Mouse (Mus musculus): Measurements from ENCODE around the gene Ddx60. TPM values are rescaled to one million over a fixed set of nuclear protein-coding genes. Genes with fewer than 3 reads are reported as not detected.
A peak's percentile ranks its signal among the peaks of the same experiment; 100 is the strongest.

Gene Ddx60
- polyA plus RNA-seq (2012; rRNA removed) = 0.11 and 0.17 TPM in 2 replicates
- polyA plus RNA-seq (2014; fragmentation: Nextera tagmentation; extraction: Ambion mirVana) = 0.38 and 0.86 TPM in 2 replicates

DNA sequence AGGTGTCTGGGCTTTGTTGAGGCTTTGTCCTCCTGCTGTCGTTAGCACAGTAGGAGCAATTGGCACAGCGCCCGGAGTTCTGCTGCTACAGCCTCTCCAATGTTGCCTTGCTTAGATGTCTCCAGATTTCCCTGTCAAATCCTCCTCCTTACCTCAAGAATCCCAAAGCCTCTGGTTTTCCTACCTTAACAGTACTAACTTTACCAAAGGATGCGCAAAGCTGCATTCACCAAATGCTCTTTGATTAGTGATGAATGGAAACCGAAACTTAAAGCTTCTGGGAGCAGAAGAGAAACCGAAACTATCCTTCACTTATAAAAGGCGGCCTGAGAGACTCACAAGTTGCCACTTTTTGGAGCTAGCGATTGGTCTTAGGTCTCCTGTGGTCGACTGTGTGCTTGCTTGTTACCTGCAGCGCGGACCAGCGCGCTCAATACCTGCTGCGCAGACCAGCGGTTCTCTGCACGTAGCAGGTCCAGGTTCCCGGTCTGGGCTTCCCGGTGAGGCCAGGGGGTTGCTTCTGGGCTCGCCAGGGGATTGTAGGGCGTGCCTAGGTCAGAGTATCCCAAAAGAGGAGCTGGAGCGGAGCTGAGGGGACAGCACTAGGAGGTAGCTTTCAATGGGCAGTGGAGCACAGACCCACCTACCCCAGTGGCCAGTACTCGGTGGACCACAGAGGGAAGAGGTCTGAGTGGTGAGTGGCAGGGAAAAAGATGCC is at the start of gene Ddx60:
Gene Ddx60 (plus strand): TSS at position 311 of the 718 bp plus-strand sequence.
- ATAC-seq (ENCODE audit: insufficient read depth) (no peak), DNase-seq (ENCODE audit: low read depth in 3 of 3, low spot score in 3 of 3) (no peak)
- Histone ChIP-seq H3K4me2 (ENCODE audit: low read depth) (peak within 1 kb of the TSS; percentile 43), H3K4me1 (replicated peaks; ENCODE audit: control insufficient read depth in 2 of 2, insufficient read depth in 2 of 2, low read length in 1 of 2) (no peaks in the 10 kb centered on the region), H3K4me3 (ENCODE audit: insufficient read depth in 1 of 2, low read depth in 2 of 2, low read length in 2 of 2) (peak within 1 kb of the TSS; percentile 48 to 66), H3K36me3 (replicated peaks; ENCODE audit: control insufficient read depth, insufficient read depth, low read depth) (no peaks in the 10 kb centered on the region), H3K27me3 (ENCODE audit: control insufficient read depth, insufficient read depth, low read length) (no peaks in the 10 kb centered on the region), H3K9me3 (ENCODE audit: control insufficient read depth, low read length) (no peaks in the 10 kb centered on the region), H3K9ac (replicated peaks) (peak within 1 kb of the TSS; percentile 1; the same call in 1 of the 2 replicates), H3K27ac (no peak within 1 kb of the TSS)
- TF ChIP-seq CTCF (IDR thresholded peaks at IDR 0.05; ENCODE audit: low read depth) (no peak), EP300 (IDR thresholded peaks at IDR 0.05; ENCODE audit: low read depth) (no peak)
- 4% methylated on average over 22 of the region's 22 CpGs for WGBS (ENCODE audit: insufficient replicate concordance)

DNA sequence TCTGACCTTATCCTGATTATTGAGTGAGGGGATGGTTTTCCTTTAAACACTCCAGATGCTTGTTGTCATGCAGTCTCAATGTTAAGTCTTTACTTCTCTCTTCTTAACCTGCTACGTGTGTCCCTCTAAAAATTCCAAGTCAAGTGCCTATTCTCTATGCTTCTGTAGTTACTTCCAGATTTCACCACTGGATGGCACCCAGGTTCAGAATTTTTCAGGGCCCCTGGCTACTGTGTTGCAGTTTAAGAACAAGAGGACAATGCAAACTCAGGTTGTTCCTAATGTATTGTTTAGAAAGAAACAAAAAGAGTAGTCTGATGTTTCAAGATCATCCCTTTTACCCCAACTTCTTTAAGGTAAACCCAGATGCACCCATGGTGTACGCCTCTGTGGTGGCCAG is 33.8 kb upstream of the Ddx60 start:
- no peak for DNase-seq (ENCODE audit: low read depth in 3 of 3, low spot score in 3 of 3)
- TF ChIP-seq CTCF (IDR thresholded peaks at IDR 0.05; ENCODE audit: low read depth) (peak; percentile 17; the same call in 1 of the 2 replicates), EP300 (IDR thresholded peaks at IDR 0.05; ENCODE audit: low read depth) (no peak)
- H3K9me3 ChIP-seq (ENCODE audit: control insufficient read depth, low read length) = no peaks in the 10 kb centered on the region

DNA sequence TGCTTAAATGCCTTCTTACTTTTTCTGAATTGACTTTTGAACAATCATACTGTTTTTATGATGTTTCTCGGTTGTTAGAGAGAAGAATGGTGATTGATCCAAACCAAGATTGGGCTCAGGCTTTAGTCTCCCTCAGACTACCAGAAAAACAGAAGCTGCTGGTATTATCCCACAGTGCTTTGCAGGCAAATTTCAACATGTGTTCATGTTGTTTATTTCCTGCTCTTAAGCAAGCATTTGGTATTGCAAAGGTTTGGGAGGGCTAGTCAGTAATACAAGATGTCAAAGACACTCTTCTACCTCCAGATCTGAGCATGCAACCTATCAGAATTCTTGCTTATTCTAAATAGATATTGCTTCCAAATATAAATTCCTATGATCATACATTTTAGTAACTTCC is 31.1 kb upstream of the Ddx60 start:
- WGBS (ENCODE audit: insufficient replicate concordance) = 33% methylated on average over 1 of the region's 1 CpGs
- Histone ChIP-seq H3K9me3 (ENCODE audit: control insufficient read depth, low read length) (no peaks in the 10 kb centered on the region), H3K27me3 (ENCODE audit: control insufficient read depth, insufficient read depth, low read length) (no peaks in the 10 kb centered on the region), H3K36me3 (replicated peaks; ENCODE audit: control insufficient read depth, insufficient read depth, low read depth) (no peaks in the 10 kb centered on the region), H3K27ac (no peak overlapping the region), H3K4me2 (ENCODE audit: low read depth) (no peak overlapping the region), H3K9ac (replicated peaks) (no peak overlapping the region), H3K4me1 (replicated peaks; ENCODE audit: control insufficient read depth in 2 of 2, insufficient read depth in 2 of 2, low read length in 1 of 2) (no peaks in the 10 kb centered on the region), H3K4me3 (ENCODE audit: insufficient read depth in 1 of 2, low read depth in 2 of 2, low read length in 2 of 2) (no peak overlapping the region)
- TF ChIP-seq EP300 (IDR thresholded peaks at IDR 0.05; ENCODE audit: low read depth) (no peak), CTCF (IDR thresholded peaks at IDR 0.05; ENCODE audit: low read depth) (no peak)
- ATAC-seq (ENCODE audit: insufficient read depth) = no peak
- no peak for DNase-seq (ENCODE audit: low read depth in 3 of 3, low spot score in 3 of 3)

More for the DNA sequence above, 33.8 kb upstream of the Ddx60 start:
- no peak for ATAC-seq (ENCODE audit: insufficient read depth)
- 36% methylated on average over 2 of the region's 2 CpGs for WGBS (ENCODE audit: insufficient replicate concordance)
- H3K36me3 ChIP-seq (replicated peaks; ENCODE audit: control insufficient read depth, insufficient read depth, low read depth) = no peaks in the 10 kb centered on the region
- H3K4me1 ChIP-seq (replicated peaks; ENCODE audit: control insufficient read depth in 2 of 2, insufficient read depth in 2 of 2, low read length in 1 of 2) = no peaks in the 10 kb centered on the region
- H3K27me3 ChIP-seq (ENCODE audit: control insufficient read depth, insufficient read depth, low read length) = no peaks in the 10 kb centered on the region
- no peak overlapping the region for H3K4me3 ChIP-seq (ENCODE audit: insufficient read depth in 1 of 2, low read depth in 2 of 2, low read length in 2 of 2)
- no peak overlapping the region for H3K9ac ChIP-seq (replicated peaks)
- no peak overlapping the region for H3K27ac ChIP-seq
- H3K4me2 ChIP-seq (ENCODE audit: low read depth) = no peak overlapping the region

DNA sequence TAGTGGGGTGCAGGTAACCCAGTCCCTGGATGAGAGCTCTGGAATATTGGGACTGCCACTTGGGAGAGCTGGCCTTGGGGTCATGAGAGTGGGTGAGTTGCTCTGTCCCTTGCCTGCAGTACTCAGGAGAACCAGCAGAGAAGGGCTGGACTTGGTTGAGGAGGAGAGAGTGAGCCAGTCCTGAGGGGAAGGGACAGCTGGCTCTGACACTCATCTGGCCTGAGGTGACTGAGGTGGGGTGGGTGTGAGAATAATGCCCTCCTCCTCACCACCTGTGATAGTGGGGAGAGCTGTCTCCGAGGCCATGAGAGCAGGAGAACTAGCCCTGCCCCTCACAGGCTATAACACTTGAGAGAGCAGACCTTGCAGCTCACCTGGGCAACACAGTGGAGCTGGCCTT is 30.5 kb upstream of the Ddx60 start:
- no peak for ATAC-seq (ENCODE audit: insufficient read depth)
- H3K27me3 ChIP-seq (ENCODE audit: control insufficient read depth, insufficient read depth, low read length) = no peaks in the 10 kb centered on the region

DNA sequence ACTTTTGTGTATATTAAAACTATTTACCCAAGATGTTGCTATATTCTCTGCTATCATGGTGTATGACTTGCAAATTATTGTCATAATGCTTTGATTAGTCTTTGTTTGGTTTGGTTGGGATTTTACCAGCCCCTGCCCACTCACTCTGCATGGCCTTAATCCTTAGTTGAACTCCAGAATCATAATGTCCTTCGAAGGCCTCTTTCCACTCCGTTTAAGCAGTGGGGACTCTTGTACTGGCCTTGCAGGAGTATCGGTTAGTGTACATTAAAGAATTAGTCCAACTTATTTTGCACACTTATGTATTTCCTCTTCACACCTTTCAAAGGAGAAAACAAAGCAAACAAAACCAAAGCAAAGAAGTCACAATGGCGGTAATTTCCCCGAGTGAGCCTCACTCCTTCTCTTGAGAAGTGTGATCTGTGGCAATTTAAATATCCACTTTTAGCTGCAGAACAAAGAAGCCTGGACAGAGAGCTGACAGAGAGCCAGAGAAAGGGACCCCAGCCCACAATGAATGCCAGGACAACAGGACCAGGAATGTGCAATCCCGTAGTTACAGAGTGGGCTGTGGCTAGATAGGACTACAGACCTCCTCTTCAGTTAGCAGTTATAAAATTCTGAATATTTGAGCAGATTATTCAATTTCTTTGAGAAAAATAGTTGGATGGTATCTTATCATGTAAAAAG is 26.7 kb upstream of the Ddx60 start:
- no peak for DNase-seq (ENCODE audit: low read depth in 3 of 3, low spot score in 3 of 3)
- H3K4me1 ChIP-seq (replicated peaks; ENCODE audit: control insufficient read depth in 2 of 2, insufficient read depth in 2 of 2, low read length in 1 of 2) = no peaks in the 10 kb centered on the region
- no peak overlapping the region for H3K4me2 ChIP-seq (ENCODE audit: low read depth)
- 58% methylated on average over 6 of the region's 6 CpGs for WGBS (ENCODE audit: insufficient replicate concordance)
- H3K9ac ChIP-seq (replicated peaks) = no peak overlapping the region
- no peak for ATAC-seq (ENCODE audit: insufficient read depth)
- no peaks in the 10 kb centered on the region for H3K27me3 ChIP-seq (ENCODE audit: control insufficient read depth, insufficient read depth, low read length)
- no peak for TF ChIP-seq CTCF (IDR thresholded peaks at IDR 0.05; ENCODE audit: low read depth)
- no peak for TF ChIP-seq EP300 (IDR thresholded peaks at IDR 0.05; ENCODE audit: low read depth)
- no peak overlapping the region for H3K4me3 ChIP-seq (ENCODE audit: insufficient read depth in 1 of 2, low read depth in 2 of 2, low read length in 2 of 2)
- H3K27ac ChIP-seq = no peak overlapping the region
- no peaks in the 10 kb centered on the region for H3K36me3 ChIP-seq (replicated peaks; ENCODE audit: control insufficient read depth, insufficient read depth, low read depth)
- no peaks in the 10 kb centered on the region for H3K9me3 ChIP-seq (ENCODE audit: control insufficient read depth, low read length)

More for the DNA sequence above, 30.5 kb upstream of the Ddx60 start:
- Histone ChIP-seq H3K9me3 (ENCODE audit: control insufficient read depth, low read length) (no peaks in the 10 kb centered on the region), H3K36me3 (replicated peaks; ENCODE audit: control insufficient read depth, insufficient read depth, low read depth) (no peaks in the 10 kb centered on the region), H3K27ac (no peak overlapping the region), H3K4me2 (ENCODE audit: low read depth) (no peak overlapping the region), H3K9ac (replicated peaks) (no peak overlapping the region), H3K4me3 (ENCODE audit: insufficient read depth in 1 of 2, low read depth in 2 of 2, low read length in 2 of 2) (no peak overlapping the region), H3K4me1 (replicated peaks; ENCODE audit: control insufficient read depth in 2 of 2, insufficient read depth in 2 of 2, low read length in 1 of 2) (no peaks in the 10 kb centered on the region)
- DNase-seq (ENCODE audit: low read depth in 3 of 3, low spot score in 3 of 3) = no peak
- 39% methylated on average over 1 of the region's 1 CpGs for WGBS (ENCODE audit: insufficient replicate concordance)
- no peak for TF ChIP-seq CTCF (IDR thresholded peaks at IDR 0.05; ENCODE audit: low read depth)
- TF ChIP-seq EP300 (IDR thresholded peaks at IDR 0.05; ENCODE audit: low read depth) = no peak

All from liver, embryonic 14.5 days (tissue).